Mouse (Mus musculus) bone marrow, adult 2 months (tissue): ENCODE data around the gene Tbc1d10b. TPM values are rescaled to one million over a fixed set of nuclear protein-coding genes. Genes with fewer than 3 reads are reported as not detected.

Source experiments
- H3K27ac ChIP-seq: fragments of 200-500 bp; 2 replicates; pipeline ENCODE4 v1.5.1; 2012; ENCODE audit warnings: low read depth, mild to moderate bottlenecking, control low read depth, inconsistent platforms, low read length; ENCODE audit not compliant: control insufficient read depth, poor library complexity, insufficient read depth
- H3K4me1 ChIP-seq: fragments of 200-500 bp; 2 replicates; pipeline ENCODE4 v1.6.1; 2011; ENCODE audit warnings: low read length; ENCODE audit not compliant: control insufficient read depth, insufficient read depth
- H3K4me3 ChIP-seq: fragments of 200-500 bp; replicated peaks from 2 replicates; pipeline ENCODE3; 2011; ENCODE audit warnings: mild to moderate bottlenecking, low read depth, low read length, control low read depth; ENCODE audit not compliant: control insufficient read depth
- CTCF ChIP-seq: fragments of 200-500 bp; IDR thresholded peaks from 2 replicates; pipeline ENCODE4 v1.5.1; 2011; ENCODE audit warnings: low read length, control low read depth; ENCODE audit not compliant: control insufficient read depth, insufficient read depth
- POLR2A ChIP-seq: fragments of 200-500 bp; IDR thresholded peaks from 2 replicates; pipeline ENCODE4 v1.6.1; 2011; ENCODE audit warnings: low read depth, mild to moderate bottlenecking, control low read depth, low read length, borderline replicate concordance; ENCODE audit not compliant: control insufficient read depth
- WGBS: fragments of 180-500 bp; shearing (Covaris S2); methylation state at CpG from one replicate; pipeline ENCODE4 v1.1.7; 2018; 5-methylcytosine and 5-hydroxymethylcytosine counted together
- polyA plus RNA-seq: library from polyadenylated mRNA; stranded (reverse); fragments of >200 nt; gene quantifications from 2 replicates; pipeline ENCODE4 v1.2.4, GENCODE M21; 2011; ENCODE audit warnings: low replicate concordance; ENCODE audit not compliant: missing spikeins, insufficient read depth, insufficient read length

The Tbc1d10b gene
- polyA plus RNA-seq, 1 experiment = 84.9 TPM

DNA sequence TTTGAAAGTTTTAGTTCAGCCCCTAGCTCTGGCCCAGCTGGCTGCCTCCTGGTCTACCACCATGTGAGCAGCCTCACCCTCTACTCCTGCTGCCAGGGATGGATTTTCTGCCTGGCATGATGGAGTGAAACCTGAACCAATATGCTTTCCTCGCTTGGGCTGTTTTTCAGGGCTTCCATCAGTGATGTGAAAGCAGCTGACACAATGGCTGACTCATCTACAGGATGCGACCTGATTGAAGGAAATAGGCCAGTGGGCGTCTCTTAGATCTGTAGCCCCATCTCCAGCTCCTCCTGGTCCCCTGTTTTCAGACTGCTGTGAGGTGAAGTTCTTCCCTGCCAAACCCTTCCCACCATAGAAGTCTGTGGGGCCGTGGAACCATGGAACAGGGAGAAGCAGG, 31.3 kb downstream of the Tbc1d10b start:
- Histone ChIP-seq H3K4me1 (peaks cover 6% of the 10 kb centered on the region), H3K4me3 (no peak overlapping the region), H3K27ac (no peak overlapping the region)
- TF ChIP-seq CTCF (no peak), POLR2A (no peak)
- WGBS = 78% methylated on average over 4 of the region's 4 CpGs

DNA sequence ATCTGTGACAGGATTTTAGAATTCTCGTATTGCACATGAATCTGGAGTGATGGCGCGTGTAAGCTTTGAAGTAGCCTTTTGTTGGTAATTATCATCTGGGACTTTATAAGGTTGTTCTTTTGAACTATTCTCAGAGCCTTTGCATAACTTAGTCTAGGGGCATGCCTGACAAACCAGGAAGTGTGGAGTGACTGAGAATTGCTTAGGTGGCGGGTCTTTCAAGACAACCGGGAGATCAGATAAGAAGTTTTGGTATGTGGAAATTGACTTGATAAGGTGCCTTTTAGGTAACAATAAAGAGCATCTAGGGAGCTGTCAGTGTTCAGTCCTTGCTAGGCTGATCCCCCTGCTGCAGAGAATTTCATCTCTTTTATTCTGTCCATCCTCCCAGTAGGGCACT, 41.8 kb downstream of the Tbc1d10b start:
- Histone ChIP-seq H3K4me3 (no peak overlapping the region), H3K27ac (no peak overlapping the region), H3K4me1 (peaks cover 2% of the 10 kb centered on the region)
- no peak for TF ChIP-seq POLR2A
- TF ChIP-seq CTCF = no peak
- WGBS = 68% methylated on average over 5 of the region's 5 CpGs

DNA sequence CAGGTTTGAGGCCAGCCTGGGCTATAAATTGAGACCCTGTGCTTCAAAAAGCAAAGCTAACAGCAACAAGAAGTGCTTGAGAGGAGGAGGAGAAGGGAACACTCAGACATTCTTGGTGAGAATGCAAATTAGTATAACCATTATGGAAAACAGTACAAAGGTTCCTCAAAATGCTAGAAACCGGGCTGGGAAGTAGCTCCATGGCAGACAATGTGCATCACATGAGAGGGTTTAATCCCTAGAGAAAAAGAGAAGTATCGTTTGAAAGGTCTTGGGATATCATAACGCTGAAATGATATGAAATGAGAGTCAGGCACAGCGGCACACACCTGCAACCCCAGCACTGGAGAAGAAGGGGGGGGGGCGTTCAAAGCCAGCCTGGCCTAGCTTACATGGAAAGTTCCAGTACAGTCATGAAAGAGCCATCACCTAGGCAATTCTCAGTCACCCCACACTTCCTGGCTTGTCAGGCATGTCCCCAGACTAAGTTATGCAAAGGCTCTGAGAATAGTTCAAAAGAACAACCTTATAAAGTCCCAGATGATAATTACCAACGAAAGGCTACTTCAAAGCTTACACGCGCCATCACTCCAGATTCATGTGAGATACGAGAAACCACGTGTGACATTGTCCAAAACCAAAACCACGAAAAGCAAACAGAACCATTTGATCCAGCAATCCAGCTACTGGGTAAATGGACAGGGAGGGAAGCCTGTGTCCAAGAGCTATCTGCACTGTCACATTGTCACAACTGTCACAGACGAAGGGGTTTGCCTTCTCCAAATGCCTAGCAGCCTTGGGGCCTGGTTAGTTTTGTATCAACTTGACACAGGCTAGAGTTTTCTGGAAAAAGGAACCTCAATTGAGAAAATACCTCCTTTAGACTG, 42.4 kb downstream of the Tbc1d10b start:
- WGBS = 49% methylated on average over 12 of the region's 12 CpGs
- no peak for TF ChIP-seq CTCF
- no peak for TF ChIP-seq POLR2A
- Histone ChIP-seq H3K4me1 (peaks cover 2% of the 10 kb centered on the region), H3K4me3 (no peak overlapping the region), H3K27ac (no peak overlapping the region)

DNA sequence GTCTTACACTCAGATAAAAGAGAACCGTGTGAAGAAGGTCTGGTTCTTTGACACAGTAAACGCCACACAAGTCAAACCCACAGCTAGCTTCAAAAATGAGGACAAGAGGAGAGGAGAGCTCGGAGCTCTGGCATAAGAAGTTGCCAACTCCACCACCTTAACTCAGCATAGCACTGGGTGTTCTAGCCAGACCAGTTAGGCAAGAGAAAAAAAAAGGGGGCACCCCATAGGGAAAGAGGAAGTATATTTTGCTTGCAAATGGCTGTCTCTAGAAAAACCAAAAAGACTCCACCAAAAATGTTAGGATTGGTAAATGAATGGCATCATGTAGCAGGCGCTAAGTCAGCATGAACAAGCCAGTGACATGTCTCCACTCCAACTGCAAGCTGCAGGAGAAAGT, 44.3 kb downstream of the Tbc1d10b start:
- H3K4me1 ChIP-seq = peaks cover 2% of the 10 kb centered on the region
- H3K4me3 ChIP-seq = no peak overlapping the region
- H3K27ac ChIP-seq = no peak overlapping the region
- 73% methylated on average over 4 of the region's 4 CpGs for WGBS
- no peak for TF ChIP-seq CTCF
- no peak for TF ChIP-seq POLR2A

DNA sequence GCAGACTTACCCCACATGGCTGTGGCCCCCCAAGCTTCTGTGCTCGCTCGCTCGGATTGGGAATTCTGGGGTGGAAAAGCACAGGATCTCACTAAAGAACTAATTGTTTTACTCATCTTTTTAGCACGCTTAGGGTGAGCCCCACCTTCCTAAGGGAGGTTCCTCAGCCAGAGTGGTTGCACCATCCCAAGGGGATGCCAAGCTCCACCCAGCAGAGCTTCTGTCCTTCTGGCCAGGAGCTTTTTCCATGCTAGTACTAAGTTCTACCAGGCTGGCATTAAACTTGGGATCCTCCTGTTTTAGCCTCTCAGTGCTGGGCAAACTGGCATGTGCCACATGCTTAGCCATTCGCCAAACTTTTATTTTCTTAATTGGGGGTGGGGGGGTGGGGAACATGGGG, 45.7 kb downstream of the Tbc1d10b start:
- no peak for TF ChIP-seq POLR2A
- TF ChIP-seq CTCF = no peak
- Histone ChIP-seq H3K4me3 (no peak overlapping the region), H3K4me1 (peaks cover 2% of the 10 kb centered on the region), H3K27ac (no peak overlapping the region)
- 85% methylated on average over 5 of the region's 5 CpGs for WGBS

DNA sequence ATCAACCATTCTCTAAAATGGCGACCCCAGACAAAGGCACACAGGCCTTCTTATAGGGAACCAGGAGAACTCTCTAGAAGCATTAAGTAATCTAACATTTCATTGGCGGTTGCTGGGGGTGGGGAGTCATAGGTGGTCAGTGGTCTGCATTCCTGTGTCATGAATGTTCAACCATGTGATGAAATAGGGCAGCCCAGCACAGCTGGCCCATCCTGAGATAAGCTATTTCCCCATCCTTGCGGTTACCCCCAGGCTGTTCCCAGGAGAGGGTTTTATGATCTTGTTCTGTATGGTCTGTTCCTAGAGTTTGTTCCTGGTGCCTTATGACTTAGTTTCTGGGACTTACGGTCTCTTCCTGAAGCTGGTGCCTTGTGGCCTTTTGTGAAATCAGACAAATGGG, 50.7 kb downstream of the Tbc1d10b start:
- WGBS = 31% methylated on average over 4 of the region's 4 CpGs
- peaks cover 2% of the 10 kb centered on the region; the same call in 1 of the 2 replicates for H3K4me1 ChIP-seq
- no peak overlapping the region for H3K4me3 ChIP-seq

DNA sequence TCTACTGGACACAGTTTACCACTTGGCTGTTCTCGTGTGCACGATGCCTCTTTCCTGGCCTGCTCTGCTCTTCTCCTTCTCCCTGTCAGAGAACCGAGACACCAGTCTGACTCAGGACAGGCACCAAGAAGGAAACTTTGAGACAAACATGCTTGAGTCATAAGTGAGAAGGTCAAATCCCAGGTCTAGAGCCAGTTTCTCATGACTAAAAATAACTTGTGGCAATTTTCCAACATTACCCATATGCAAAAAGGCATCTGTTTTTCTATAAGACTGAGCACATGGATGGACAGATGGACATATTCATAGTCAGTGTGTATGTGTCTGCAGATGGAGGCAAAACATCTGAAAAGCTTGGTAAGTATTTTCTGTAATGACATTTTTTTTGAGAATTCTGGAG, 54.8 kb downstream of the Tbc1d10b start:
- Histone ChIP-seq H3K27ac (no peak overlapping the region), H3K4me1 (peaks cover 2% of the 10 kb centered on the region; the same call in 1 of the 2 replicates), H3K4me3 (no peak overlapping the region)
- TF ChIP-seq CTCF (no peak), POLR2A (no peak)
- WGBS = 67% methylated on average over 3 of the region's 3 CpGs

More for the DNA sequence above, 50.7 kb downstream of the Tbc1d10b start:
- no peak overlapping the region for H3K27ac ChIP-seq
- TF ChIP-seq POLR2A = no peak
- TF ChIP-seq CTCF = no peak

DNA sequence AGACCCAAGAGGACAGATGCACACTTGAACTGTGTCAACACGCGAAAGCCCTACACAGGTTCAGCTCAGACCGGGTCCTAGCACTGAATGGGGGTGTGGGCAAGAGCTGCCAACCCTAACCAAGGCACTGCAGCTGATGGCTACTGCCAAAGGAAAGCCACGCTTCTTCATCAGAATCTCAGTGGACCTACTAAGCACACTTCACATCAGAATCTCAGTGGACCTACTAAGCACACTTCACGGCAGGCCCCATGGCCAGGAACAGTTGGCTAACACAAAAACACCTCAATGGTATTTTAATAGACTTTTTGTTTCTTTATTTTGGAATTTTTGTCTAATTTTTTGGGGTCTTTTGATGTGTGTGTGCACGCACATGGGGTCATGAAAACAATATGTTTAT, 55.8 kb downstream of the Tbc1d10b start:
- H3K4me1 ChIP-seq = peaks cover 4% of the 10 kb centered on the region; the same call in 1 of the 2 replicates
- WGBS = 91% methylated on average over 6 of the region's 6 CpGs
- no peak overlapping the region for H3K4me3 ChIP-seq
- H3K27ac ChIP-seq = no peak overlapping the region
- TF ChIP-seq POLR2A (no peak), CTCF (no peak)

DNA sequence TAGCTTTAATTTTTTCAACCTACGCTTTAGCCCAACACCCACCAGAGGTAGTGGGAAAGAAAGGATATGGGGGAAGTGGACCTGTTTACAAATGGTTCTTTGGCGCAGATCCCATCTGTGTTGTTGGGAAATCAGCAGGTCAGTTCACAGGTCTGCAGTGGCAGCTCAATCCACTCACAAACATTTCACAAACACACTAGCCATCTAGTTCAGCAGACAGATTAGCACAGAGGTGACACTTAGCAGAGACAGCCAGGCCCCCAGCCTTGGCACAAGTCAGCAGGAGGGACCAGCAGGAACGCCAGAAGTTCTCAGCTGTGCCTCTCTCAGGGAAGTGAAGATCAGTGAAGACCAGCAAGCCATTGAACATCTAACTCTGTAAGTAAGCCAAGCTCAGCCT, 60.4 kb downstream of the Tbc1d10b start:
- WGBS = 71% methylated on average over 3 of the region's 3 CpGs
- peaks cover 2% of the 10 kb centered on the region; the same call in 1 of the 2 replicates for H3K4me1 ChIP-seq
- H3K27ac ChIP-seq = no peak overlapping the region

More for the DNA sequence above, 60.4 kb downstream of the Tbc1d10b start:
- H3K4me3 ChIP-seq = no peak overlapping the region
- TF ChIP-seq POLR2A (no peak), CTCF (no peak)

Other genes with a start within 250 kb of the Tbc1d10b start
- gene Cdipt, start 232.6 kb downstream of the Tbc1d10b start, polyA plus RNA-seq = 51.4 and 89.1 TPM in 2 replicates
- 2.3 and 2.4 TPM in 2 replicates for gene Cdiptos, start 232.4 kb downstream of the Tbc1d10b start, polyA plus RNA-seq
- 6.3 and 15.1 TPM in 2 replicates for gene Mvp, start 193.8 kb downstream of the Tbc1d10b start, polyA plus RNA-seq
- gene Pagr1b, start 192.0 kb downstream of the Tbc1d10b start, polyA plus RNA-seq = not detected in 2 replicates
- gene Pagr1a, start 191.1 kb downstream of the Tbc1d10b start, polyA plus RNA-seq = 20.4 TPM in 1 of 2 replicates, not detected in the other
- 11.2 and 52.5 TPM in 2 replicates for gene Gm42742, start 187.4 kb downstream of the Tbc1d10b start, polyA plus RNA-seq
- 5.3 TPM in 1 of 2 replicates, not detected in the other for gene Prrt2, start 187.3 kb downstream of the Tbc1d10b start, polyA plus RNA-seq
- 153 and 314 TPM in 2 replicates for gene Maz, start 181.4 kb downstream of the Tbc1d10b start, polyA plus RNA-seq
- gene Kif22, start 166.0 kb downstream of the Tbc1d10b start, polyA plus RNA-seq = 114 and 164 TPM in 2 replicates
- 3.1 TPM in 1 of 2 replicates, not detected in the other for gene Zg16, start 121.1 kb downstream of the Tbc1d10b start, polyA plus RNA-seq
- gene AI467606, start 117.1 kb downstream of the Tbc1d10b start, polyA plus RNA-seq = 13.6 and 36.8 TPM in 2 replicates
- 1.4 and 10.6 TPM in 2 replicates for gene Qprt, start 86.2 kb downstream of the Tbc1d10b start, polyA plus RNA-seq
- 29.7 and 49.2 TPM in 2 replicates for gene Spn, start 70.6 kb downstream of the Tbc1d10b start, polyA plus RNA-seq
- gene Cd2bp2, start 12.4 kb downstream of the Tbc1d10b start, polyA plus RNA-seq = 46.6 and 64.1 TPM in 2 replicates
- gene Mylpf, start 422 bp upstream of the Tbc1d10b start, polyA plus RNA-seq = 32.2 and 126 TPM in 2 replicates
- 2.6 and 6.6 TPM in 2 replicates for gene Zfp553, start 24.6 kb upstream of the Tbc1d10b start, polyA plus RNA-seq
- gene Sept1, start 24.7 kb upstream of the Tbc1d10b start, polyA plus RNA-seq = 76.8 and 153 TPM in 2 replicates
- 10.6 and 13.1 TPM in 2 replicates for gene Zfp771, start 35.8 kb upstream of the Tbc1d10b start, polyA plus RNA-seq
- gene Dctpp1, start 52.2 kb upstream of the Tbc1d10b start, polyA plus RNA-seq = 23.2 and 50.6 TPM in 2 replicates
- 28.4 and 64.7 TPM in 2 replicates for gene Sephs2, start 65.6 kb upstream of the Tbc1d10b start, polyA plus RNA-seq
- 11.9 and 51.9 TPM in 2 replicates for gene Itgal, start 87.8 kb upstream of the Tbc1d10b start, polyA plus RNA-seq
- gene Zfp768, start 137.1 kb upstream of the Tbc1d10b start, polyA plus RNA-seq = 2.9 and 5.1 TPM in 2 replicates
- gene Zfp747, start 167.6 kb upstream of the Tbc1d10b start, polyA plus RNA-seq = 2.8 and 3.9 TPM in 2 replicates
- gene 9130019O22Rik, start 178.7 kb upstream of the Tbc1d10b start, polyA plus RNA-seq = 1.2 and 2.4 TPM in 2 replicates
- gene E430018J23Rik, start 185.2 kb upstream of the Tbc1d10b start, polyA plus RNA-seq = 0.65 and 1.9 TPM in 2 replicates
- gene Zfp764, start 198.4 kb upstream of the Tbc1d10b start, polyA plus RNA-seq = 2.1 and 2.5 TPM in 2 replicates
- gene Zfp688, start 213.6 kb upstream of the Tbc1d10b start, polyA plus RNA-seq = 20.9 and 21.4 TPM in 2 replicates
- gene Zfp689, start 240.7 kb upstream of the Tbc1d10b start, polyA plus RNA-seq = 2.0 and 3.1 TPM in 2 replicates